Mouse (Mus musculus) stomach, embryonic 16.5 days (tissue): ENCODE data around the gene Tas1r3. TPM values are rescaled to one million over a fixed set of nuclear protein-coding genes. Genes with fewer than 3 reads are reported as not detected.

Experiments used
- ATAC-seq: fragments of 200-750 bp; cut with Nextera tagmentation; 2 replicates; pipeline ENCODE4 v1.8.0; 2017; ENCODE audit warnings: moderate number of reproducible peaks, moderate TSS enrichment; ENCODE audit not compliant: insufficient read depth, low FRiP score
- H3K27ac ChIP-seq: fragments of 300-500 bp; sonication (generic); 2 replicates; pipeline ENCODE4 v1.5.1; 2014; ENCODE audit warnings: low read length
- H3K27me3 ChIP-seq: fragments of 300-500 bp; sonication (generic); 2 replicates; pipeline ENCODE4 v1.6.1; 2014; ENCODE audit warnings: low read length, control low read depth, mixed read lengths; ENCODE audit not compliant: control insufficient read depth, insufficient read depth
- H3K36me3 ChIP-seq: fragments of 300-500 bp; sonication (generic); 2 replicates; pipeline ENCODE4 v1.6.1; 2014; ENCODE audit warnings: low read length; ENCODE audit not compliant: control insufficient read depth, insufficient read depth
- H3K4me1 ChIP-seq: fragments of 300-500 bp; sonication (generic); 2 replicates; pipeline ENCODE4 v1.6.1; 2014; ENCODE audit warnings: low read length, control low read depth, mixed read lengths; ENCODE audit not compliant: control insufficient read depth, insufficient read depth
- H3K4me2 ChIP-seq: fragments of 300-500 bp; sonication (generic); 2 replicates; pipeline ENCODE4 v1.6.1; 2014; ENCODE audit warnings: low read depth, low read length, mixed read lengths
- H3K4me3 ChIP-seq: fragments of 300-500 bp; sonication (generic); replicated peaks from 2 replicates; pipeline ENCODE4 v1.5.1; 2014; ENCODE audit warnings: mild to moderate bottlenecking, low read length
- H3K9ac ChIP-seq: fragments of 300-500 bp; sonication (generic); 2 replicates; pipeline ENCODE4 v1.6.1; 2014; ENCODE audit warnings: low read length
- H3K9me3 ChIP-seq: fragments of 300-500 bp; sonication (generic); replicated peaks from 2 replicates; pipeline ENCODE4 v1.6.1; 2016; ENCODE audit warnings: low read length, control low read depth; ENCODE audit not compliant: control insufficient read depth
- WGBS: fragments of 180-500 bp; shearing (Covaris S2); extraction: QIAGEN DNeasy Blood & Tissue Kit; methylation state at CpG from one replicate; pipeline ENCODE4 v1.1.7; 2014; 5-methylcytosine and 5-hydroxymethylcytosine counted together
- polyA plus RNA-seq: library from polyadenylated mRNA; unstranded; fragments of >200 nt; fragmentation: Nextera tagmentation; extraction: Ambion mirVana; gene quantifications from 2 replicates; pipeline ENCODE4 v1.2.1, GENCODE M21; 2015

Tas1r3 gene
- polyA plus RNA-seq, 1 experiment from 2014 or later: 0.35 TPM

GRCm38 (mm10) chr4:155899355-155899754 is 36.2 kb upstream of the Tas1r3 start:
- 93% methylated on average over 7 of the region's 7 CpGs for WGBS
- H3K27ac ChIP-seq: no peak overlapping the region
- peaks cover 9% of the 10 kb centered on the region for H3K4me1 ChIP-seq
- no peak for ATAC-seq
- peaks cover 22% of the 10 kb centered on the region for H3K36me3 ChIP-seq
- no peak overlapping the region for H3K9ac ChIP-seq
- H3K4me3 ChIP-seq: no peak overlapping the region
- H3K4me2 ChIP-seq: no peak overlapping the region
- no peaks in the 10 kb centered on the region for H3K27me3 ChIP-seq
- H3K9me3 ChIP-seq: no peaks in the 10 kb centered on the region

- Histone ChIP-seq H3K9me3 (no peaks in the 10 kb centered on the region), H3K27ac (no peak overlapping the region), H3K36me3 (peaks cover 14% of the 10 kb centered on the region), H3K9ac (no peak overlapping the region), H3K4me2 (no peak overlapping the region), H3K4me3 (no peak overlapping the region), H3K4me1 (peaks cover 19% of the 10 kb centered on the region), H3K27me3 (no peaks in the 10 kb centered on the region)
- ATAC-seq: no peak
- 99% methylated on average over 2 of the region's 2 CpGs for WGBS
These were observed 35.2 kb upstream of the Tas1r3 start for GRCm38 (mm10) chr4:155898318-155898717.

GRCm38 (mm10) chr4:155896461-155896860 is 33.3 kb upstream of the Tas1r3 start:
- Histone ChIP-seq H3K27me3 (no peaks in the 10 kb centered on the region), H3K9me3 (no peaks in the 10 kb centered on the region), H3K4me2 (no peak overlapping the region), H3K9ac (no peak overlapping the region), H3K36me3 (peaks cover 6% of the 10 kb centered on the region), H3K27ac (no peak overlapping the region), H3K4me1 (peaks cover 25% of the 10 kb centered on the region), H3K4me3 (no peak overlapping the region)
- no peak for ATAC-seq
- 97% methylated on average over 12 of the region's 12 CpGs for WGBS

- no peak for ATAC-seq
- peaks cover 25% of the 10 kb centered on the region for H3K4me1 ChIP-seq
- H3K27me3 ChIP-seq: no peaks in the 10 kb centered on the region
- H3K9me3 ChIP-seq: no peaks in the 10 kb centered on the region
- no peak overlapping the region for H3K4me2 ChIP-seq
- H3K4me3 ChIP-seq: no peak overlapping the region
- H3K27ac ChIP-seq: no peak overlapping the region
- H3K9ac ChIP-seq: no peak overlapping the region
- peaks cover 3% of the 10 kb centered on the region; the same call in 1 of the 2 replicates for H3K36me3 ChIP-seq
- 97% methylated on average over 4 of the region's 4 CpGs for WGBS
These were observed 32.7 kb upstream of the Tas1r3 start for GRCm38 (mm10) chr4:155895826-155896225.

- peak overlapping the region; percentile 61; the same call in 1 of the 2 replicates for H3K9ac ChIP-seq
- H3K27ac ChIP-seq: peak overlapping the region; percentile 76; the same call in 1 of the 2 replicates
- H3K4me3 ChIP-seq: peak overlapping the region; percentile 91
- 31% methylated on average over 6 of the region's 6 CpGs for WGBS
- H3K4me1 ChIP-seq: peaks cover 30% of the 10 kb centered on the region
- peak overlapping the region; percentile 96 for H3K4me2 ChIP-seq
- ATAC-seq: no peak
- H3K27me3 ChIP-seq: no peaks in the 10 kb centered on the region
- no peaks in the 10 kb centered on the region for H3K9me3 ChIP-seq
- H3K36me3 ChIP-seq: peaks cover 3% of the 10 kb centered on the region; the same call in 1 of the 2 replicates
These were observed 32.1 kb upstream of the Tas1r3 start for GRCm38 (mm10) chr4:155895216-155895615.

GRCm38 (mm10) chr4:155894311-155894881 is 31.2 kb upstream of the Tas1r3 start:
- peak overlapping the region; percentile 76 for H3K27ac ChIP-seq
- peak overlapping the region; percentile 61 for H3K9ac ChIP-seq
- H3K27me3 ChIP-seq: no peaks in the 10 kb centered on the region
- H3K4me1 ChIP-seq: peaks cover 34% of the 10 kb centered on the region
- peaks cover 3% of the 10 kb centered on the region; the same call in 1 of the 2 replicates for H3K36me3 ChIP-seq
- ATAC-seq: peak; percentile 34
- H3K4me3 ChIP-seq: peak overlapping the region; percentile 91
- peak overlapping the region; percentile 96 for H3K4me2 ChIP-seq
- whole genome bisulfite sequencing: 16% methylated on average over 8 of the region's 8 CpGs
- H3K9me3 ChIP-seq: no peaks in the 10 kb centered on the region

GRCm38 (mm10) chr4:155893212-155893690 is 30.1 kb upstream of the Tas1r3 start:
- Histone ChIP-seq H3K9ac (peak overlapping the region; percentile 95; the same call in 1 of the 2 replicates), H3K27ac (peak overlapping the region; percentile 76; the same call in 1 of the 2 replicates)
- WGBS: 69% methylated on average over 8 of the region's 8 CpGs

GRCm38 (mm10) chr4:155892438-155893211 is 29.5 kb upstream of the Tas1r3 start:
- H3K27me3 ChIP-seq: no peaks in the 10 kb centered on the region

More at GRCm38 (mm10) chr4:155893212-155893690, 30.1 kb upstream of the Tas1r3 start:
- peaks cover 34% of the 10 kb centered on the region for H3K4me1 ChIP-seq
- H3K36me3 ChIP-seq: peaks cover 7% of the 10 kb centered on the region; the same call in 1 of the 2 replicates
- peak overlapping the region; percentile 96 for H3K4me2 ChIP-seq
- H3K4me3 ChIP-seq: peak overlapping the region; percentile 91
- ATAC-seq: no peak
- H3K9me3 ChIP-seq: no peaks in the 10 kb centered on the region
- H3K27me3 ChIP-seq: no peaks in the 10 kb centered on the region

GRCm38 (mm10) chr4:155892017-155892416 is 28.9 kb upstream of the Tas1r3 start:
- Histone ChIP-seq H3K4me3 (peak overlapping the region; percentile 91), H3K4me1 (peaks cover 34% of the 10 kb centered on the region), H3K4me2 (peak overlapping the region; percentile 96), H3K27ac (peak overlapping the region; percentile 98), H3K27me3 (no peaks in the 10 kb centered on the region), H3K9ac (peak overlapping the region; percentile 95), H3K9me3 (no peaks in the 10 kb centered on the region), H3K36me3 (peaks cover 11% of the 10 kb centered on the region; the same call in 1 of the 2 replicates)
- peak; percentile 89 for ATAC-seq
- WGBS: under 1% methylated on average over 54 of the region's 56 CpGs

More at GRCm38 (mm10) chr4:155892438-155893211, 29.5 kb upstream of the Tas1r3 start:
- Histone ChIP-seq H3K4me3 (peak overlapping the region; percentile 91), H3K4me2 (peak overlapping the region; percentile 96), H3K36me3 (peaks cover 9% of the 10 kb centered on the region; the same call in 1 of the 2 replicates), H3K9me3 (no peaks in the 10 kb centered on the region), H3K9ac (peak overlapping the region; percentile 95), H3K27ac (peak overlapping the region; percentile 98), H3K4me1 (peaks cover 34% of the 10 kb centered on the region)
- 0 out of 2 replicates have a peak, but pooled peaks have one; percentile 8 for ATAC-seq
- 5% methylated on average over 37 of the region's 37 CpGs for WGBS
